Mouse (Mus musculus): ENCODE data around the gene Gm9837.

The Gm9837 gene

DNA sequence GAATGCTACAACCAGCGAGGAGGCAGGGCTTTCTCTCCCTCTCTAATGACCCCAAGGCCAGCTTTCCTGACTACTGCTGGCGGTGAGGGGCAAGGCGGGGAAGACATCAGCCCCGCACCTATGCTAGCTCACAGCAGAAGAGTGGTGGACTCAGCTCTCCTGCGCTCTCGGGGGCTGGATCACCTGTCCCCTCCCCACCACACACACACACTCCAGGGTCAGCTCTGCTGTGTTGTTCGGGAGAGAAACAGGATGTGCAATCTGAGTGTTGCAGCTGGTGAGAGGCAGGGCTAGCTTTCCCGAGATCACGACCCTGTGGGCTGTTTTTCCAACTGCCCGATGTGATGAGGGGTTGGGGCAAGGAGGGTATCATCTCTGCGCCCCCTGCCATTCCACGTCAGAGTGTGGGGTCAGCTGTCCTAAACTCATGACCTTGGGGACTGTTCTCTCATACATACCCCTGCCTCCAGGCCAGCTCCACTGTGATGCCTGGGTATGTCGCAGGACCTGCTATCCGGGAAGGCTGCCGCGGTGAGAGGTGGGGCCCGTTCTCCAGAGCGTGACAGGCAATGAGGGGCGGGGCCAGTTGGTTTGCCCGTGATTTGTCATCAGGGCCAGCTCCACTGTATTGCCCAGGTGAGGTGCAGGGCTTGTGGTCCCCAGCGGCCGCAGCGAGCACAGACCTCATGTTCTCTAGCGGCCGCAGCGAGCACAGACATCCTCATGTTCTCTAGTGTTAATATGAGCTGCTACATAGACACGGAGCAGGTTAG is 16.7 kb upstream of the Gm9837 start:
- no peak for DNase-seq (ENCODE audit: low read depth)

DNA sequence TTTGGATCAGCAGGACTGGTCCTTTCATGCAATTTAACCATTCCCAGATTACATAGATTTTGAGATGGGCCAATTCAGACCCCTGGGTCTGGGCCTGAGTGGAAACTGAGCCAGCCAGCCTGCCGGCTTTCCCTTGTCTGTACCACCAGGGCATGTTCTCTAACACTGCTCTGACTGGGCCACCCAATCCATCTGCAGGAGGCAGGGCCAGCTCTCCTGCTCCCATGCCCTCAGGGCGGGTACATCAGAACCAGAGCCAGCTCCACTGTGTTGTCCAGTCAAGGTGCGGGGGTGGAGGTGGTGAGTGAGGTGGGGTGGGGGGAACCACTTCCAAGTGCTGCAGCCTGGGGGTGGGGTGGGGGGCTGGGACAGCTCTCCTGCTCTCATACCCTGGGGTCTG is 16.1 kb upstream of the Gm9837 start:
- no peak for DNase-seq (ENCODE audit: low read depth)

DNA sequence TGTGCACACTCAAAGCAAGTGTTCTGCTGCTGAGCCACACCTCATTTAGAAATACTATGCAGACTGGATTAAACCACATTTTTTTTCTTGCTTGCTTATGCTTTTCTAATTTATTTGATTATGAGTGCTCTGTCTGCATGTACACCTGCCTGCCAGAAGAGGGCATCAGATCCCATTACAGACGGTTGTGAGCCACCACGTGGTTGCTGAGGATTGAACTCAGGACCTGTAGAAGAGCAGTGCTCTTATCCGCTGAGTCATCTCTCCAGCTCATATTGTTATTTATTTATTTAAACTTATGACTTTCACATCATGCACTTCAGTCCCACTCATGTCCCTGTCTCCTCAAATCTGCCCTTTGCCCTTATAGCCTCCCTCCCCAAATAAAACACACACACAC is 15.4 kb upstream of the Gm9837 start:
- no peak for DNase-seq (ENCODE audit: low read depth)

DNA sequence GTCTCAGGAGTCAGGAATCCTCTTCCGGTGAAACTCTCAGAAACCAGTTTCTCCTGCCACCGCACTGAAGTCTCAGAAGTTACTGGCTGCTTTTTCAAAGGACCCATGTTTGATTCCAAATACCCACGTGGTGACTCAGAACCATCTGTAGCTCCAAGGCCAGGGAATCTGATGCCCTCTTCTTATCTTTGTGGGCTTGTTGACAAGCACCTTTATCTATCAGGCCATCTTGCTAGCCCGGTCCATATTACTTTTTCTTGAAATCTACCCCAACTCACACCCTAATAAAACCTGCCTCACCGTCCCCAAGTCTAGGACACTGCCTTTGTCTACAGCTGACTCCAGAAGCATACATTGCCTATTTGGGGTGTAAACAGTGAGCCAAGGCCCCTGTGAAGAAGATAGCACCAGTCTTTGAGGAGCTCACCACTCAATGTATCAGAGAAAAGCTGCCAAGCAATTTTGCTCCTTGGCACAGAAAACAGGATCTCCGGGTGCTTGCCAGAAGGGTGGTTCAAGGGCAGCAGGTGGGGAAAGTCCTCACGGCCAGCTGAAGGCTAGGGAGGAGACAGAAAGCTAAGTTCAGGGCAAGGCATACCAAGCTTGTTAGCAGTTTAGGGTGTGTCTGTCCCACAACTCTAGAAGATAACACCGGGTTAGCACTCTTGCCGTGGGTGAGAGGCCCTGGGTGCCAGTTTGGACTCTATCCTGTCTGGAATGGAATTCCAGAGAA is 13.0 kb upstream of the Gm9837 start:
- DNase-seq (ENCODE audit: low read depth), result no peak

DNA sequence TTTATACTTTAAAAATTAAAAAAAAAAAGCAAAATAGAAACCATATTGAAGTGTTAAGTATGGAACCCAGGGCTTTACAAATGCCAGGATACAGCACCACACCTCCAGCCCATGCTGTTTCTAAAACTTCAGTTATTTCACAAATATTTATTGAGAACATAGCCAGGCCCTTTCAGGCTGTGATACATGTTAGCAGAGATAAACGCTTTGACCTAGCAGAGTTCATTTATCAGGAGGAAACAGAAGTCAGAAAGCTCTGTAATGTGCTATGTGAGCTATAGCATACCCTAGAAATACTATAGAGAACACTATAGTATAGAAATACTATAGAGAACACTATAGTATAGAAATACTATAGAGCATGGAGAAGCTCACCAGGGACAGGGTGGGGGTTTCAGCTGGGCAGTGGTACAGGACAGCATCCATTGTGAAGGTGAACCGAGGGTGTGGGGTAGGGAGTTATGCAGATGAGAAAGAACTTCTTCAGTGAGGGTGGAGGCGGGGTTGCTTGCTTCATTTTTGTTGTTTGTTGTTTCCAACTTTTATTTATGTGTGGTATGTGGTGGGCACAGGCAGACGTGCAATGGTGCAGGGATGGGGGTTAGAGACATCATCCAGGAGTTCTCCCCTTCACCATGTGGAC is 10.9 kb upstream of the Gm9837 start:
- no peak for DNase-seq (ENCODE audit: low read depth)

DNA sequence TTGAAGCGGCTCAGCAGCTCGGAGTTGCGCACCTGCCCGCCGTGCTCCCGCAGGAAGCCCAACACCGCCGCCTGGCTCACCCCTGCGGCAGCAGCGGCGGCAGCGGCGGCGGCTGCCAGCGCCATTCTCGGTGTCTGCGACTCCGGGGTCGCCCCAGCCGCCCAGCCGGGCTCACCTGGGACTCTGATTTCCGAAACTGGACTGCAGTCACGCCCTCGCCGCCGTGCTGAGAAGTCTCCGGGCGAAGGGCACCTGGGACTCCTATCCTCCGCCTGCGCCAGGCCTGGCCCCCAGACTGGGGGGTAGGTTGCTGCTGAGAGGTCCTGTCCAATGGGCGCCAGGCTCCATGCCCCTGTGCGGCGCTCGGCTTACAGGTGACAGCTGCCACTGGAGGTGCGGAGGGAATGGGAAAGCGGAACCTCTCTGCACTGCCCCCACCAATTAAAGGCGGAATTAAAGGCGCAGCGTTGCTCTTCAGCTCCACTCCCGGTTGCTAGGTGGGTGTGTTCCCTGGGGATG is 9.6 kb upstream of the Gm9837 start, which contains the start of the genes Gm9945 and Sowaha:
TSS of gene Gm9945 (plus strand) at position 384 of the 519 bp plus-strand sequence.
TSS of gene Sowaha (minus strand) at position 492 of the 519 bp plus-strand sequence.
- no peak for DNase-seq (ENCODE audit: low read depth)

DNA sequence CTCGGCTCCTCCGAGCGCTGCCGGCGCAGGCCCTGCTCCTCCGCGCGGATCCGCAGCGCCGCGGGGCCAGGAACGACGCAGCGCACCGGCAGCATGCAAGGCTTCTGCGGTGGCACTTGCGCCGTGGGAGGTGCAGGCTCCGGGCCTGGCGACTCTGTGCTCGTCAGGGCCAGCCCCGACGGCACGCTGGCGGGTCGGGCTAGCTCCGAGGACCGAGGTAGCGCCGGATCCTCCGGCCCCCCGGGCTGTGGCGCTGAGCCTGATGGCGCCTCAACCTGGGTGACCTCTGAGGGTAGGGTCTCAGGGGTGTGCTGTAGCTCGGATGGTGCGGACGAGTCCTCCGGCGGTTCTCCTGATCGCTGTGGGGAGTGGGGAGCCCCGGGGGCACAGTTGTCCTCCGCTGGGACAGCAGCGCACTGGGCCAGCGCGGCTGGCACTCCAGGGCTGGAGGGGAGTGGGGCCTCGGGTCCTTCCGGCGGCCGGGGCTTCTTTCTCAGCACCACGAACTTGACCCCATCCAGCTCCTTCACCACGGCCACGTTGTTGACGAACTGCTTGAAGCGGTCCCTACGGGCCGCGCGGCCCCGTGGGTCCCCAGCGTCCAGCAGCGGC is 9.0 kb upstream of the Gm9837 start:
- DNase-seq (ENCODE audit: low read depth), result no peak

DNA sequence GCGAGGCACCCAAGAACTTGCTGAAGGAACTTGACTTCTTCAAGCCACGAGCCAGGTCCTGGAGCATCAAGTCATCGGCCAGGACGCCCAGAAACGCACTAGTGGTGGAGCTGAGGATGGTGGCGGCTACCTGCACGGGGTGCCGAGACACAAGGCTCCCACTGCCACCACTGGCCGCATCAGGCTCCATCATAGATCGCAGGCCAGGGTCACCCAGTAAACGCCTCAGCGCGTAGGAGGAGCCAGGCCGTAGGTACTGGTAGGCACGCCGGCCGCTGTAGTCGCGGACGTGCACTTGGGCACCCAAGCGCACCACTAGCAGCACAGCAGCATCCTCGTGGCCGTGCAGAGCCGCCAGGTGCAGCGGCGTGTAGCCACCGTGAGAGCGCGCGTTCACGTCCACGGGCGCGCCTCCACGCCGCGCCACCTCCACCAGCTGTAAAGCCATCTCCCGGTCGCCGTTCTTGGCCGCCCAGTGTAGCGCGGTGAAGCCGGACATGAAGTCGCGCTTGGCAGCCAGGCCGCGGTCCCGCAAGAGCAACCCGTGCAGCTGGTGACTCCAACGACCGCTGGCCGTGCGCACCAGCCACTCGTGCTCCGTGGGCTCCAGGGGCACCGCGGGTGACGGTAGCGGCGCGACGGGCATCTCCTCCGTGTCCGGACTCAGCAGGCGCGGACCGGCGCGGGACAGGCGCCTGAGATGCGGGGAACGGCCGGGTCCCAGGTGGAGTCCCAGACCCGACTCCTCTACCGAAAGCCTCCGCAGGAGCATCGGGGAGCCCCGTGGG is 8.3 kb upstream of the Gm9837 start:
- DNase-seq (ENCODE audit: low read depth), result no peak

DNA sequence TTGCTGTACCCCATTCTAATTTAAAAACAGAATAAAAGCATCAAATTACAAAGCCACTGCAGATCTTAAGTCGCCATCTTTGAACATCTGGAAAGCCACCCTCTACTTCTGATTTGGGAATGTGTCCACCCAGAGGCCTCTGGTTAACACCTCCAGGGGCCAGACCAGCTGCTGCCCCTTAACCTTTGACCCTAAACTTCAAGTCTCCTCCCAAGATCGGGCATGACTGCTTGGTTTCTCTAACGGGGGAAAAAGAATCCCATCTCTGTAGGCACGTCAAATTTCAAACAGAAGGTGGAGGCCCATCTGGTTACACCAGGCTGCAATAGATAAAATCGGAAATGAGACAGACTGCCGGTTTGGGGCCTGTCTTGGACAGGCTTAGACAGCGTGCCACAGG is 7.6 kb upstream of the Gm9837 start:
- no peak for DNase-seq (ENCODE audit: low read depth)

DNA sequence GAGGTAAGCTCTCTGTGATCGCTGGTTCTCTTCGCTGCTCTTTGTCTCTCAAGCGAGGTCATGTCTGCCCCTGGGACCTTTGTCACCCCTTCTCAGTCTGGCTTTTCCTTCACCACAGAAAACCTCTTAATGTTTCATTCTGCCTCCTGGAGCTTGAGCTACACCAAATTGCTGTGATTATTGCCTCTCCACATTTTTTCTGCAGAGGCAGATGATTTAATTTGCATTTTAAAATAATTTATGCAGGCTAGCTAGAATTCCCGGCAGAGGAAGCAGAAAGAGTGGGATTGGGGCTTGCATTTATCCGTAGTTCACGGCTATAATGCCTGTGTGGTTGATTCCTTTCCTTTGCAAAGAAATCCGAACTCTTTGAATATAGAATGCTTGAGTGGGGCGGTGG is 5.3 kb upstream of the Gm9837 start:
- DNase-seq (ENCODE audit: low read depth), result no peak

DNA sequence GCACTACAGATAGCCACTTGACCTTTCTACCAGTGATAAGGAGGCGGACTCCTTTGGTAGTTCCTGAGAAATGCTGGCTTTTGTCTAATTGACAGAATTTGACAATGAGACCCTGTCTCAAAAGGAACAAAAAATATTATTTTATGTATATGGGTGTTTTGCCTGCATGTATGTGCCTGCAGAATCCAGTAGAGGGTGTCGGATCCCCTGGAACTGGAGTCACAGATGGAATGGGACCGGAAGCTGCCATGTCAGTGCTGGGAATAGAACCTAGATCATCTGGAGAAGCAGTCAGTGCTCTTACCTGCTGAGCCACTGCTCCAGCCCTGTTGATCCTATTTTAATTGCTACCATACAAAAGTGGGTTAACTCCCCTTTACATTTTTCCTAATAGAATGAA is 2.4 kb upstream of the Gm9837 start:
- no peak for DNase-seq (ENCODE audit: low read depth)

DNA sequence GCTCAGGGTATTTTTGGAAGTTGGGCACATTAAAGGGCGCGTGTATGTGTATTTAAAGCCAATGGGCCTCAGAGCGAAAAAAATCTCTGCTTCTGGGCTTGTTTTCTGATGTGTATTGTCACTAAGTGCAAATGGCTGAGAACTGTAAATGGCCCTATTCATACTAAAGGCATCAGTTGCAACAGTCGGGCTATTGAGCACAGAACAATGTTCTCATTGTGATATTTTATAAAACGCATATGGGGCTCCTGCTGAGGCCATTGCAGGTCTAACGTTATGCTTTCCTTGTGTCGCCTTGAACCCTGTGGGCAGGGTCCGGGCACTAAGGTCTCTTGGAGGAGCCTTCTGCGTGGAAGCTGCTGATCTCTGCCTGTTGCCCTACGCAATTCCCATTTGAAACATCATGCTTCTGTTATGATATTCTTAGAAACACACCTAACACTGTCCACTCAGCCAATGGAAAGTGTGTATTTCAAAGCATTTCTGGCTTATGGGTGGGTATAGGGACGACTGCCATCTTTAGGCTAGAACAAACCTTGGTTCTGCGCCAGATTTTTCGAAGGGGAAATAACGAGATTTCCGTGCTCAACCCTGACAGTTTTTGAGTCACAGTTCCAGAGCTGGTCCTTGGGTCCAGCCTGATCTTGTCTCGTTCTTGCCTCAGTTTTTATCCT is 848 bp downstream of the Gm9837 start:
- DNase-seq (ENCODE audit: low read depth), result no peak

DNA sequence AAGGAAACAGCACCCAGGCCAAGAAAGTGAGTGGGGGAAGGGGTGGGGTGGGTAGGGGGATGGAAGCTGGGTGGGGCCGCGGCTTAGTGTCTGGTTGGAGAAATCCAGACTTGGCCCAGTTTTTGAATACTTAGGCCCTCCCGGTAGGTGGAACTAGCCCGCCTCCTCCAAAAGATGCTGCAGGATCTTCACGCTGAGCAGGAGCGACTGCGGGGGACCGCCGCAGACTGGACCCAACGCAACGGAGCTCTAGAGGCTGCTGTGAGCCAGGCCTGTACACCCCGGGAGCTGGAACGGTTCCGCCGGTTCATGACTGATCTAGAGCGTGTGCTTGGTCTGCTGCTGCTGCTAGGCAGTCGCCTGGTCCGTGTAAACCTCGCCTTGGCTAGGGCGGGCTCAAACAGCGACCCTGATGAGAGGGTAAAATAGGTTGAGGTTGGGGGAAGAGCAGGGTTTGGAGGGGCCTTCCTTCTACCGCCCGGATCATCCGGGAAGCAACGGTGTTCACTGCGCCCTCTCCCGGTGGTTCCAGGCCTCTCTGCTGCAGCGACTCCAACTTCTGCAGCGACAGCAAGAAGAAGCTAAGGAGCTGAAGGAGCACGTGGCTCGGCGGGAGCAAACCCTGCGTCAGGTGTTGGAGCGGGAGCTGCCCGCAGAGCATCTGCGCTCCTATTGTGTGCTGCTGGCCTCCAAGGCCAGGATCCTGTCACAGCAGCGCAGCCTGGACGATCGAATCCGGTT is 3.9 kb downstream of the Gm9837 start:
- no peak for DNase-seq (ENCODE audit: low read depth)

DNA sequence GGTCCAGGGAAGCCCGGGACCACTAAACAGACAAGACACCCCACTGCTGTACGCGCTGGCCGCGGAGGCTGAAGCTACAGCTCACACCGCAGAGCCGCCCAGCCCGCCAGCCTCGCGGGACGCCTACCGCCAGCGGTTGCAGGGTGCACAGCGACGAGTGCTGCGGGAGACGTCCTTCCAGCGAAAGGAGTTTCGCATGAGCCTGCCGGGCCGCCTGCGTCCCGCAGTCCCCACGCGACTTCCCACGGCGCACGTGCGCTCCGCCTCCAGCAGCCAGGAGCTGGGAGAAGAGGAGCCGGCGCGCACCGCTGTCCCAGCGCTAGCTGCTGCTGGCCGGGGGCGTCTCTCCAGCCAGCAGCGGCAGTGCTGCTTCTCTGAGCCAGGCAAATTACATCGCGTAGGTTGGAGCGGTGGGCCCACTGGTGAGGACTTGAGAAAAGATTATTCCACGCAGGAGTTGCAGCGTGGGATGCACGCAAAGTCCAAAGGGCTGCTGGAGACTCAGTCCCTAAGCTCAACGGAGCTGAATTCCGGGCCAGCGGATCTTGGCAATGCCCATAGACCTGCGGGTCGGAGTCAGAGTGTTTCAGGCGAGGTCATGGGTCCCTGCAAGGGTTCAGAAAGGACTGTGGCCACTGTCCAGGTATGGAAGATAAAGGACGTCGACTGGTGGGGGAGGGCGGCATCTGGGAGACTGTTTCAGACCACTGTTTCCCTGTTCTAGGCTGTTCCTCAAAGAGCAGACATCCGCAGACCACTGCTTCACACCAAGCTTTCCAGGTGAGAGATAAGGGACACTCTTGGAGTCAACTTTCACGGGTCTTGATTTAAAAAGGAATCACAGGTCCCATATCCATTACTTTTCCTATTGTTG is 6.5 kb downstream of the Gm9837 start:
- no peak for DNase-seq (ENCODE audit: low read depth)

DNA sequence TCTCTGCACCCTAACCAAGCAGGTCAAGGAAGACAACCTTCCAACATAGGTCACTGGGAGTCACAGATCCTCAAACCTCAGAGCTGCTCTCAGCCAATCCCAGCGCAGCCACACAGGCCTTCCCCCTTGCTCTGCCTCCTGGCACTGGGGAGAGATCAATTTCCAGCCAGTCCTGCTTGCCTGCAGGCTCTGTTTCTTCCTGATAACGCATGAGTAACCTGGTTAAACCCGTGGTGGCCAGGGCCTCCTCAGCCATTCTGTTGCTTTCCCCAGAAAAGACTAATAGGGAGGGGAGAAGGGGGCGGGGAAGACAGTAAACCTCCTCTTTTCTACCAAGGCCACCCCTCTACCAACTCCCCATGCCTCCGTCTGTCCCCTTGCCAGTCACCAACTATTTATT is 8.6 kb downstream of the Gm9837 start:
- no peak for DNase-seq (ENCODE audit: low read depth)

DNA sequence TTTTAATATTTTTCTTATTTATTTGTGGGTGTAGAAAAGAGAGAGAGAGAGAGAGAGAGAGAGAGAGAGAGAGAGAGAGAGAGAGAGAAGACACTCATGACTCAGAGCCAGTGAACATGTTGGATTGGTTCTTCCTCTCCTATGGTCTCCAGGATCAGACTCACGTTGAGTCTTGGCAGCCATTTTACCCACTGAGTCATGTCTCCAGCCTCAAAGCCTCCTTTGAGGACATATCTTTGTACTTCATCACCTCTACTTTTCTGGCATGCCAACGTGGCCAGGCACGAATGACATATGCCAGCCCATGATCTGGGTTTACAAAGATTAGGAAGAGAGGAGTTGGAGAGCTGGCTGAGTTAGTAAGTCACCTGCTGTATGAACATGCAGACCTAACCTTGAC is 10.1 kb downstream of the Gm9837 start:
- no peak for DNase-seq (ENCODE audit: low read depth)

DNA sequence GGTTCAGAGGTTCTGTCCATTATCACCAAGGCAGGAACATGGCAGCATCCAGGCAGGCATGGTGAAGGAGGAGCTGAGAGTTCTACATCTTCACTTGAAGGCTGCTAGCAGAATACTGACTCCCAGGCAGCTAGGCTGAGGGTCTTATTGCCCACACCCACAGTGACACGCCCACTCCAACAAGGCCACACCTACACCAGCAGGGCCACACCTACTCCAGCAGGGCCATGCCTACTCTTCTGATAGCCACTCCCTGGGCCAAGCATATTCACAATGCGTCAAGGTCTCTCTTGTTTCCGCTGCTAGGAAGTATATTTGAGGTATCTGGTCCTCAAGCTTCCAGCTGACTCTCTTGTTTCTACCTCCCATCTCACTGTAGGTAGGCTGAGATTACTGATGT is 11.3 kb downstream of the Gm9837 start:
- no peak for DNase-seq (ENCODE audit: low read depth)

DNA sequence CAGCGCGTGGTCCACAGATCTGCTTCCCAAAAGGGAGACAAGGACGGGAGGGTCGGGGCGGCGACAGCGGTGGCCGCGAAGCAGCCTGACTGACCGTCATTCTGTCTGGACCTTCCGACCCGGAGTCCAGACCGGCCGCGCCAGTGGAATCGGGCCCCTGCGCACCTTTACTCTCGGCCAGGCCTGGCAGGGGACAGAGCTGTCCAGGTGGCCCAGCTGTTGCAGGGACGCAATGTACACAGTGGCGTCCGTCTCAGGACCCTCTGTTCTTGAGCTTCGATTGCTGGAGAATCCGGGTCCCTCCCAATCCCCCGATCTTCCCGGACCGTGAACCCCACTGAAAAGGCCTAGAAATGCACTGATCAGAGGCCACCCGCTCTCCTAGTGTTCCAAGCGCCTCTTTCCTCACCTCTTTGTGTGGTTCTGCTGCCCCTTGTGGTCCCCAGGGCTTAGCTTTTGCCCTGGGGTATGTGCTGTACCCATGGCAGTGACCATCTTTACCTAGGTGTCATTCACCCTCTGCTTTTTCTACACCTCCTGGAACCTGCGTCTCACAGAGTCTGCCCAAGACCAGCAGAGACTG is 12.8 kb downstream of the Gm9837 start:
- DNase-seq (ENCODE audit: low read depth), result no peak

Data from c-Kit-positive CD71-negative TER-119-negative erythroid progenitor cells, embryonic 14.5 days (primary cell).